Mouse (Mus musculus) MEL (cell line): Measurements from ENCODE around the gene Fbxo36. TPM values are rescaled to one million over a fixed set of nuclear protein-coding genes. Genes with fewer than 3 reads are reported as not detected.

Experiments used
- DNase-seq: peaks from one replicate; pipeline ENCODE4 v3.0.0; 2011; ENCODE audit warnings: low read depth, low spot score
- H3K27ac ChIP-seq: 2 replicates; pipeline ENCODE4 v1.5.1; 2012; ENCODE audit warnings: low read depth, mild to moderate bottlenecking, control low read depth, low read length, moderate library complexity; ENCODE audit not compliant: control insufficient read depth
- H3K27me3 ChIP-seq, 2 experiments: fragments of 150-350 bp in 1 of 2; sonication (generic) in 1 of 2; 2 replicates each; pipeline ENCODE4 v1.6.1; 2012; ENCODE audit warnings: low read length in 2 of 2, mild to moderate bottlenecking in 2 of 2, improper control_type of control experiment in 1 of 2, moderate library complexity in 1 of 2; ENCODE audit not compliant: insufficient read depth in 2 of 2, control insufficient read depth in 1 of 2
- H3K36me3 ChIP-seq, 2 experiments: 2 replicates each; pipeline ENCODE4 v1.6.1; 2012 to 2014; ENCODE audit warnings: low read length in 2 of 2, improper control_type of control experiment in 1 of 2, inconsistent platforms in 1 of 2, mild to moderate bottlenecking in 1 of 2; ENCODE audit not compliant: insufficient read depth in 2 of 2, control insufficient read depth in 1 of 2
- H3K4me1 ChIP-seq, 2 experiments: fragments of 150-350 bp in 1 of 2; sonication (generic) in 1 of 2; 2 replicates each; pipeline ENCODE4 v1.6.1; 2012; ENCODE audit warnings: low read length in 2 of 2, improper control_type of control experiment in 1 of 2, mild to moderate bottlenecking in 1 of 2; ENCODE audit not compliant: insufficient read depth in 2 of 2, control insufficient read depth in 1 of 2
- H3K4me3 ChIP-seq, 2 experiments: fragments of 150-350 bp in 1 of 2; sonication (generic) in 1 of 2; 2 replicates each; pipeline ENCODE4 v1.5.1; 2012; ENCODE audit warnings: low read depth in 2 of 2, low read length in 2 of 2, mild to moderate bottlenecking in 2 of 2, moderate library complexity in 2 of 2, control low read depth in 1 of 2, improper control_type of control experiment in 1 of 2; ENCODE audit not compliant: control insufficient read depth in 1 of 2, insufficient read depth in 1 of 2
- H3K79me2 ChIP-seq: 2 replicates; pipeline ENCODE4 v1.6.1; 2012; ENCODE audit warnings: mild to moderate bottlenecking, low read length, moderate library complexity; ENCODE audit not compliant: control insufficient read depth, poor library complexity, insufficient read depth
- H3K9ac ChIP-seq: 2 replicates; pipeline ENCODE4 v1.6.1; 2012; ENCODE audit warnings: low read depth, mild to moderate bottlenecking, control low read depth, low read length, moderate library complexity; ENCODE audit not compliant: control insufficient read depth, poor library complexity, severe bottlenecking
- H3K9me3 ChIP-seq: fragments of 150-350 bp; sonication (generic); replicated peaks from 2 replicates; pipeline ENCODE4 v1.6.1; 2012; ENCODE audit warnings: mild to moderate bottlenecking, low read length, improper control_type of control experiment, moderate library complexity; ENCODE audit not compliant: insufficient read depth
- BHLHE40 ChIP-seq: IDR thresholded peaks from 2 replicates; pipeline ENCODE4 v1.6.1; 2012; ENCODE audit warnings: low read depth, mild to moderate bottlenecking, inconsistent platforms, low read length, improper control_type of control experiment, borderline replicate concordance
- CHD2 ChIP-seq: IDR thresholded peaks from 2 replicates; pipeline ENCODE4 v1.6.1; 2011; ENCODE audit warnings: low read length, improper control_type of control experiment
- ELF1 ChIP-seq: IDR thresholded peaks from 2 replicates; pipeline ENCODE4 v1.6.1; 2014; ENCODE audit warnings: low read depth, mild to moderate bottlenecking, inconsistent platforms, low read length, improper control_type of control experiment, moderate library complexity
- EP300 ChIP-seq, 2 experiments: IDR thresholded peaks; 2 replicates each; pipeline ENCODE4 v1.6.1; 2011; ENCODE audit warnings: improper control_type of control experiment in 2 of 2, low read length in 2 of 2, low read depth in 1 of 2, mild to moderate bottlenecking in 1 of 2
- ETS1 ChIP-seq: IDR thresholded peaks from 2 replicates; pipeline ENCODE4 v1.6.1; 2012; ENCODE audit warnings: low read depth, mild to moderate bottlenecking, inconsistent platforms, low read length, improper control_type of control experiment, moderate library complexity
- GABPA ChIP-seq: IDR thresholded peaks from 2 replicates; pipeline ENCODE4 v1.6.1; 2012; ENCODE audit warnings: low read depth, mild to moderate bottlenecking, inconsistent platforms, low read length, improper control_type of control experiment, moderate library complexity
- GATA1 ChIP-seq: IDR thresholded peaks from 2 replicates; pipeline ENCODE4 v1.6.1; 2011; ENCODE audit warnings: low read depth, low read length, improper control_type of control experiment
- HCFC1 ChIP-seq: IDR thresholded peaks from 2 replicates; pipeline ENCODE4 v1.6.1; 2012; ENCODE audit warnings: low read depth, mild to moderate bottlenecking, inconsistent platforms, low read length, improper control_type of control experiment, moderate library complexity
- JUND ChIP-seq: IDR thresholded peaks from 2 replicates; pipeline ENCODE4 v1.6.1; 2011; ENCODE audit warnings: low read depth, mild to moderate bottlenecking, improper control_type of control experiment, low read length
- KAT2A ChIP-seq: conservative IDR thresholded peaks from 2 replicates; pipeline ENCODE4 v1.6.1; 2012; ENCODE audit warnings: low read depth, low read length, improper control_type of control experiment, inconsistent platforms
- MAFK ChIP-seq: IDR thresholded peaks from 2 replicates; pipeline ENCODE4 v1.6.1; 2011; ENCODE audit warnings: low read depth, mild to moderate bottlenecking, low read length, improper control_type of control experiment, borderline replicate concordance
- MAX ChIP-seq: IDR thresholded peaks from 2 replicates; pipeline ENCODE4 v1.6.1; 2011; ENCODE audit warnings: low read length, improper control_type of control experiment
- MAZ ChIP-seq: IDR thresholded peaks from 2 replicates; pipeline ENCODE4 v1.6.1; 2012; ENCODE audit warnings: low read depth, mild to moderate bottlenecking, inconsistent platforms, low read length, improper control_type of control experiment
- MYB ChIP-seq: IDR thresholded peaks from 2 replicates; pipeline ENCODE4 v1.6.1; 2011; ENCODE audit warnings: mild to moderate bottlenecking, low read depth, low read length, improper control_type of control experiment
- MYC ChIP-seq: IDR thresholded peaks from 2 replicates; pipeline ENCODE4 v1.6.1; 2011; ENCODE audit warnings: low read depth, mild to moderate bottlenecking, low read length, improper control_type of control experiment, moderate library complexity
- NELFE ChIP-seq: IDR thresholded peaks from 2 replicates; pipeline ENCODE4 v1.6.1; 2011; ENCODE audit warnings: low read depth, low read length, improper control_type of control experiment
- POLR2A ChIP-seq, 2 experiments: IDR thresholded peaks; 2 replicates each; pipeline ENCODE4 v1.6.1; 2011 to 2012; ENCODE audit warnings: low read length in 2 of 2, mild to moderate bottlenecking in 2 of 2, control low read depth in 1 of 2, improper control_type of control experiment in 1 of 2, low read depth in 1 of 2, moderate library complexity in 1 of 2; ENCODE audit not compliant: control insufficient read depth in 1 of 2, insufficient read depth in 1 of 2, poor library complexity in 1 of 2
- POLR2AphosphoS2 ChIP-seq: IDR thresholded peaks from 2 replicates; pipeline ENCODE4 v1.6.1; 2011; ENCODE audit warnings: low read length, improper control_type of control experiment
- POLR2AphosphoS5 ChIP-seq: IDR thresholded peaks from 2 replicates; pipeline ENCODE4 v1.6.1; 2012; ENCODE audit warnings: low read depth, borderline replicate concordance, mild to moderate bottlenecking, inconsistent platforms, low read length, moderate library complexity, mixed read lengths
- SIN3A ChIP-seq: IDR thresholded peaks from 2 replicates; pipeline ENCODE4 v1.6.1; 2012; ENCODE audit warnings: low read length, improper control_type of control experiment, inconsistent platforms
- SMC3 ChIP-seq: IDR thresholded peaks from 2 replicates; pipeline ENCODE4 v1.6.1; 2011; ENCODE audit warnings: low read depth, low read length, improper control_type of control experiment
- TAL1 ChIP-seq: IDR thresholded peaks from 2 replicates; pipeline ENCODE4 v1.6.1; 2012; ENCODE audit warnings: mild to moderate bottlenecking, inconsistent platforms, low read length, moderate library complexity, mixed read lengths
- TCF12 ChIP-seq: IDR thresholded peaks from 2 replicates; pipeline ENCODE4 v1.6.1; 2014; ENCODE audit warnings: low read depth, mild to moderate bottlenecking, inconsistent platforms, low read length, improper control_type of control experiment, moderate library complexity
- UBTF ChIP-seq: IDR thresholded peaks from 2 replicates; pipeline ENCODE4 v1.6.1; 2012; ENCODE audit warnings: low read depth, mild to moderate bottlenecking, inconsistent platforms, low read length, improper control_type of control experiment, moderate library complexity, borderline replicate concordance; ENCODE audit not compliant: insufficient read depth
- USF1 ChIP-seq: IDR thresholded peaks from 2 replicates; pipeline ENCODE4 v1.6.1; 2014; ENCODE audit warnings: low read depth, mild to moderate bottlenecking, inconsistent platforms, low read length, improper control_type of control experiment, moderate library complexity
- USF2 ChIP-seq, 2 experiments: IDR thresholded peaks; 2 replicates each; pipeline ENCODE4 v1.6.1; 2011 to 2012; ENCODE audit warnings: improper control_type of control experiment in 2 of 2, low read length in 2 of 2, borderline replicate concordance in 1 of 2, inconsistent platforms in 1 of 2, low read depth in 1 of 2, mild to moderate bottlenecking in 1 of 2; ENCODE audit not compliant: insufficient read depth in 1 of 2
- polyA plus RNA-seq, 2 experiments: library from polyadenylated mRNA; stranded (reverse) in 1 of 2; unstranded in 1 of 2; fragments of >175 nt in 1 of 2; fragments of >200 nt in 1 of 2; gene quantifications; 2 replicates each; pipeline versions ENCODE4 v1.2.1 to v1.2.4; 2012; ENCODE audit warnings: low replicate concordance in 2 of 2, low read depth in 1 of 2; ENCODE audit not compliant: insufficient read length in 2 of 2, insufficient read depth in 1 of 2, missing spikeins in 1 of 2
- total RNA-seq: library from RNA; depleted of rRNA; stranded (reverse); fragments of 300-350 nt; gene quantifications from 2 replicates; pipeline ENCODE4 v1.2.3, GENCODE M21; 2012

Gene Fbxo36
- total and polyA plus RNA-seq, 3 experiments, result 2.5 to 2.9 TPM; not detected in 1

DNA sequence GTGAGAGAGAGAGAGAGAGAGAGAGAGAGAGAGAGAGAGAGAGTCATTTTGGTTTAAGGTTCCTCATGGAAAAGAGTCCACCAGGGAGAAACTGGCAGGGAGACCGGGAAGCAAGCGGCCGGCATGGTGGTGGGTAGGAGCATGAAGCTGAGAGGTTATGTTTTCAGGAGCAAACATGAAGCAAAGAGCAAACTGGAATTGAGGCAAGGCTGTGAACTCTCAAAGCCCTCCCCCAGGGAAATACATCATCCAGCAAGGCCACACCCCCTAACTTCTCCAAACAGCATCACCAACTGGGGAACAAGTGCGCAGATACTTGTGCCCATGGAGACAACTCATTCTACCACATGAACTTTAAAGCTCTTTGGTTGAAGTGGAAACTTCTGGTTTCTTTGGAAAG lies 103.9 kb downstream of the Fbxo36 start:
- H3K36me3 ChIP-seq, result no peaks in the 10 kb centered on the region
- no peaks in the 10 kb centered on the region for H3K79me2 ChIP-seq
- no peaks in the 10 kb centered on the region for H3K4me1 ChIP-seq
- no peak overlapping the region for H3K9ac ChIP-seq
- no peak overlapping the region for H3K27ac ChIP-seq
- TF ChIP-seq ETS1 (no peak), ELF1 (no peak), MAZ (no peak), TAL1 (no peak), POLR2A (IDR thresholded peaks at IDR 0.05; ENCODE audit: control insufficient read depth in 1 of 2, insufficient read depth in 1 of 2, low read depth in 1 of 2, low read length in 2 of 2, poor library complexity in 1 of 2) (no peak), MAX (no peak), TCF12 (no peak), CHD2 (no peak), JUND (no peak), NELFE (no peak), MAFK (no peak), MYB (no peak), GABPA (no peak), POLR2AphosphoS5 (no peak), GATA1 (no peak), POLR2AphosphoS2 (no peak), BHLHE40 (no peak), USF2 (IDR thresholded peaks at IDR 0.05; ENCODE audit: borderline replicate concordance in 1 of 2, insufficient read depth in 1 of 2, low read depth in 1 of 2, low read length in 2 of 2) (no peak), HCFC1 (no peak)
- H3K27me3 ChIP-seq, result no peaks in the 10 kb centered on the region
- no peaks in the 10 kb centered on the region for H3K9me3 ChIP-seq
- H3K4me3 ChIP-seq, result no peak overlapping the region
- no peak for DNase-seq

- H3K27ac ChIP-seq, result no peak overlapping the region
- TF ChIP-seq CHD2 (no peak), SIN3A (no peak), ELF1 (no peak), SMC3 (no peak), EP300 (IDR thresholded peaks at IDR 0.05; ENCODE audit: low read depth in 1 of 2, low read length in 2 of 2) (no peak), HCFC1 (no peak), KAT2A (no peak), JUND (no peak), UBTF (no peak), GABPA (no peak), MAX (no peak), USF1 (no peak), BHLHE40 (no peak), POLR2A (IDR thresholded peaks at IDR 0.05; ENCODE audit: control insufficient read depth in 1 of 2, insufficient read depth in 1 of 2, low read depth in 1 of 2, low read length in 2 of 2, poor library complexity in 1 of 2) (no peak), POLR2AphosphoS2 (no peak), USF2 (IDR thresholded peaks at IDR 0.05; ENCODE audit: borderline replicate concordance in 1 of 2, insufficient read depth in 1 of 2, low read depth in 1 of 2, low read length in 2 of 2) (no peak), MAZ (no peak), MYC (no peak)
- no peak for DNase-seq
- no peaks in the 10 kb centered on the region for H3K27me3 ChIP-seq
- H3K79me2 ChIP-seq, result no peaks in the 10 kb centered on the region
- no peaks in the 10 kb centered on the region for H3K36me3 ChIP-seq
- H3K9me3 ChIP-seq, result no peaks in the 10 kb centered on the region
- H3K9ac ChIP-seq, result no peak overlapping the region
- H3K4me1 ChIP-seq, result no peaks in the 10 kb centered on the region
- no peak overlapping the region for H3K4me3 ChIP-seq
These were observed 106.3 kb downstream of the Fbxo36 start for GRCm38 (mm10) chr1:84945950-84946349.
